Mouse (Mus musculus): ENCODE measurements at regions not wholly inside any gene's neighbourhood (a gene's known extent, or its start where the extent isn't known, plus 50 kb on each side); places are given as distances from the start of the nearest gene placed in this dataset.

DNA sequence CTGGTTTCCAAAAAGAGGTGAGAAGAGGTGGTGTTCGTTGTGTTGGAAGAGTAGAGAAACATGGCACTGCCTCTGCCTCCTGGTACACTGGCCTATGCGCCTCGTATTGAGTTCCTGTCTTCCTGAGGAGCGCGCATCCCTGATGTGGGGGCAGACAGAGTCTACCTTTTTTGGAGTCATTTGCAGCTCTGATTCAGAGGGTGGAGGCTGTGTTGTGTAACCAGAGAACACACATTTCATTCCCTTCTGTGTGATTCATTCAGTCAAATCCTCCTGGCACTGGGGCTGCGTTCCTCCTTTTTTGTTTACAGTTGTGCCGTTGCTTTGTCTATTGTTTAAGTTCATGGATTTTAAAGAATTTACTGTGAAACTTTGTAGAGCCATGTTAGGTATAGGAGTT lies 265.8 kb downstream of the Ccdc91 start:
- TF ChIP-seq CTCF (IDR thresholded peaks at IDR 0.05; ENCODE audit: low read depth): no peak
- TF ChIP-seq EP300 (IDR thresholded peaks at IDR 0.05; ENCODE audit: low read depth): no peak

Data from liver, embryonic 14.5 days (tissue).